34 mouse cellular contexts compared by ENCODE assay signal in the genomic region with DNA sequence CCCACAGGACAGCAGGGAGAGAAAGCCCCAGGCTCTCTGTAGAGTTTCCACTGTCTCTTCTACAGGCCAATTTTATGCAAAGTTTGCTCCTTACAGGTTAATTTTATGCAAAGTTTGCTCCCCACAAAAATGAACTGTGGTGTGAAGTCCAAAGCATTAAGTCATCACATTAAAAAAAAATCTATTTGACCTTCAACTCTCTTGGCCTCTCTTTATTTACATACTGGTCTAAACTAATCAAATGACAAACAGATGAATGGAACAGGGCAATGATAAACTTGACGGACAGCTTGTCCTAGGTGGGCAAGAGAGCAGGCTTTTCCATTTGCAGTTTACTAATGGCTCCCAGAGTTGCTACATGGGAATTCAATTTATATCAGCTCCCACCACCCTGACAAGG.
"Had no signal": no experiment of that assay in that cellular context is flagged by ENCODE, and none has a peak within 500 bp of the region (broad histone marks: within the 10 kb centered on the region; RNA-seq: fewer than 3 reads in every experiment).

No protein-coding gene starts in this region.

- DNase-seq: heart, adult 2 months; heart, postnatal 10 days; heart, postnatal 14 days; heart, postnatal 36 days; heart, postnatal 4 days; kidney, adult 11 months; kidney, adult 18-20 months; kidney, adult 2 months; kidney, adult 8-10 months; kidney, adult 9 months; kidney, postnatal 10 days; kidney, postnatal 14 days; kidney, postnatal 25 days; kidney, postnatal 36 days; kidney, postnatal 4 days; layer of hippocampus, adult 9-11 months; layer of hippocampus, postnatal 36 days had no signal

- H3K36me3 ChIP-seq: heart, embryonic 13.5 days; heart, embryonic 15.5 days; hindbrain, embryonic 10.5 days; hindbrain, embryonic 12.5 days; hindbrain, embryonic 13.5 days; hindbrain, embryonic 15.5 days; intestine, embryonic 15.5 days; kidney, embryonic 15.5 days had no signal

- H3K9ac ChIP-seq: heart, embryonic 13.5 days; heart, embryonic 15.5 days; hindbrain, embryonic 12.5 days; hindbrain, embryonic 13.5 days; hindbrain, embryonic 14.5 days; hindbrain, embryonic 15.5 days; intestine, embryonic 15.5 days; kidney, embryonic 15.5 days had no signal

- H3K9me3 ChIP-seq: heart, embryonic 13.5 days; heart, embryonic 15.5 days; hindbrain, embryonic 12.5 days; hindbrain, embryonic 13.5 days; hindbrain, embryonic 15.5 days; intestine, embryonic 15.5 days; kidney, embryonic 15.5 days had no signal

- ATAC-seq: hindbrain, embryonic 16.5 days; hindbrain, postnatal 0 days; inflammation-experienced regulatory T-cells, adult 6 months; intestine, embryonic 15.5 days; intestine, embryonic 16.5 days; intestine, postnatal 0 days had no signal

- H3K27me3 ChIP-seq: heart, embryonic 13.5 days; heart, embryonic 15.5 days; hindbrain, embryonic 12.5 days; hindbrain, embryonic 13.5 days; hindbrain, embryonic 15.5 days; intestine, embryonic 15.5 days; kidney, embryonic 15.5 days had no signal

- H3K4me1 ChIP-seq: heart, embryonic 13.5 days; heart, embryonic 15.5 days; hindbrain, embryonic 10.5 days; hindbrain, embryonic 12.5 days; hindbrain, embryonic 13.5 days; hindbrain, embryonic 15.5 days; intestine, embryonic 15.5 days; kidney, embryonic 15.5 days had no signal

- H3K4me2 ChIP-seq: heart, embryonic 11.5 days; heart, embryonic 13.5 days; heart, embryonic 15.5 days; hindbrain, embryonic 12.5 days; hindbrain, embryonic 13.5 days; hindbrain, embryonic 14.5 days; hindbrain, embryonic 15.5 days; intestine, embryonic 15.5 days; kidney, embryonic 15.5 days had no signal

- H3K27ac ChIP-seq: heart, adult 2 months; heart, embryonic 13.5 days; heart, embryonic 15.5 days; hindbrain, embryonic 10.5 days; hindbrain, embryonic 12.5 days; hindbrain, embryonic 13.5 days; hindbrain, embryonic 14.5 days; hindbrain, embryonic 15.5 days; hindbrain, postnatal 0 days; intestine, embryonic 15.5 days; kidney, embryonic 15.5 days; kidney, postnatal 0 days; layer of hippocampus, adult 2 months had no signal

- H3K4me3 ChIP-seq: heart, adult 2 months; heart, embryonic 13.5 days; heart, embryonic 15.5 days; hindbrain, embryonic 10.5 days; hindbrain, embryonic 12.5 days; hindbrain, embryonic 13.5 days; hindbrain, embryonic 15.5 days; intestine, embryonic 15.5 days; kidney, embryonic 15.5 days; layer of hippocampus, adult 2 months had no signal
